Mouse (Mus musculus) ES-Bruce4 (cell line): Measurements from ENCODE around the gene Jph3.

Experiments used
- CTCF ChIP-seq: IDR thresholded peaks from one replicate; pipeline ENCODE4 v1.8.1; 2011; ENCODE audit warnings: low read depth, low read length
- EP300 ChIP-seq: IDR thresholded peaks from 2 replicates; pipeline ENCODE4 v1.6.1; 2011; ENCODE audit warnings: low read depth, low read length; ENCODE audit not compliant: insufficient read depth
- POLR2A ChIP-seq: IDR thresholded peaks from one replicate; pipeline ENCODE4 v1.8.1; 2011; ENCODE audit warnings: low read length; ENCODE audit not compliant: insufficient read depth

- TF ChIP-seq POLR2A (no peak), EP300 (no peak), CTCF (no peak)
These were observed 39.7 kb downstream of the Jph3 start for GRCm38 (mm10) chr8:121769095-121769494.
